Mouse (Mus musculus): ENCODE measurements at regions not wholly inside any gene's neighbourhood (a gene's known extent, or its start where the extent isn't known, plus 50 kb on each side); places are given as distances from the start of the nearest gene placed in this dataset.

- H3K4me1 ChIP-seq (ENCODE audit: control insufficient read depth in 1 of 2, insufficient read depth in 2 of 2, low read length in 2 of 2) = no peaks in the 10 kb centered on the region
- H3K9ac ChIP-seq (ENCODE audit: control insufficient read depth, low read depth, low read length, poor library complexity, severe bottlenecking) = no peak overlapping the region
- TF ChIP-seq POLR2A (IDR thresholded peaks at IDR 0.05; ENCODE audit: control insufficient read depth in 1 of 2, insufficient read depth in 1 of 2, low read depth in 1 of 2, low read length in 2 of 2, poor library complexity in 1 of 2) = no peak
- no peak for TF ChIP-seq TAL1 (IDR thresholded peaks at IDR 0.05; ENCODE audit: low read length)
- TF ChIP-seq NRF1 (IDR thresholded peaks at IDR 0.05; ENCODE audit: insufficient read depth, low read depth, low read length, poor library complexity, severe bottlenecking) = no peak
- no peak for TF ChIP-seq TCF12 (IDR thresholded peaks at IDR 0.05; ENCODE audit: low read depth, low read length)
- no peak for TF ChIP-seq MYB (IDR thresholded peaks at IDR 0.05; ENCODE audit: low read depth, low read length)
- no peak for TF ChIP-seq CHD2 (IDR thresholded peaks at IDR 0.05; ENCODE audit: low read length)
- no peak for TF ChIP-seq RCOR1 (IDR thresholded peaks at IDR 0.05; ENCODE audit: low read depth, low read length)
- no peak for TF ChIP-seq ETS1 (IDR thresholded peaks at IDR 0.05; ENCODE audit: low read depth, low read length)
- no peak for TF ChIP-seq MAX (IDR thresholded peaks at IDR 0.05; ENCODE audit: low read length)
- TF ChIP-seq ZKSCAN1 (IDR thresholded peaks at IDR 0.05; ENCODE audit: low read depth, low read length) = no peak
- TF ChIP-seq EP300 (IDR thresholded peaks at IDR 0.05; ENCODE audit: low read depth in 1 of 2, low read length in 2 of 2) = no peak
- no peak for DNase-seq (ENCODE audit: low read depth, low spot score)
- no peaks in the 10 kb centered on the region for H3K79me2 ChIP-seq (ENCODE audit: control insufficient read depth, insufficient read depth, low read length, poor library complexity)
- no peak overlapping the region for H3K27ac ChIP-seq (ENCODE audit: control insufficient read depth, low read depth, low read length)
- H3K9me3 ChIP-seq (replicated peaks; ENCODE audit: insufficient read depth, low read length) = no peaks in the 10 kb centered on the region
- no peaks in the 10 kb centered on the region for H3K27me3 ChIP-seq (ENCODE audit: control insufficient read depth in 1 of 2, insufficient read depth in 2 of 2, low read length in 2 of 2)
- H3K36me3 ChIP-seq (ENCODE audit: control insufficient read depth in 1 of 2, insufficient read depth in 2 of 2, low read length in 2 of 2) = no peaks in the 10 kb centered on the region
- no peak overlapping the region for H3K4me3 ChIP-seq (ENCODE audit: control insufficient read depth in 1 of 2, insufficient read depth in 1 of 2, low read depth in 2 of 2, low read length in 2 of 2)
Observed at GRCm38 (mm10) chr4:31225741-31226140, 738.2 kb upstream of the Map3k7 start.

GRCm38 (mm10) chr4:31268825-31269495 is 694.9 kb upstream of the Map3k7 start:
- no peaks in the 10 kb centered on the region for H3K9me3 ChIP-seq (replicated peaks; ENCODE audit: insufficient read depth, low read length)
- no peak overlapping the region for H3K9ac ChIP-seq (ENCODE audit: control insufficient read depth, low read depth, low read length, poor library complexity, severe bottlenecking)
- no peaks in the 10 kb centered on the region for H3K27me3 ChIP-seq (ENCODE audit: control insufficient read depth in 1 of 2, insufficient read depth in 2 of 2, low read length in 2 of 2)
- H3K4me1 ChIP-seq (ENCODE audit: control insufficient read depth in 1 of 2, insufficient read depth in 2 of 2, low read length in 2 of 2) = no peaks in the 10 kb centered on the region
- no peaks in the 10 kb centered on the region for H3K36me3 ChIP-seq (ENCODE audit: control insufficient read depth in 1 of 2, insufficient read depth in 2 of 2, low read length in 2 of 2)
- TF ChIP-seq MAX (IDR thresholded peaks at IDR 0.05; ENCODE audit: low read length) (no peak), ZKSCAN1 (IDR thresholded peaks at IDR 0.05; ENCODE audit: low read depth, low read length) (no peak)
- H3K27ac ChIP-seq (ENCODE audit: control insufficient read depth, low read depth, low read length) = no peak overlapping the region
- H3K4me3 ChIP-seq (ENCODE audit: control insufficient read depth in 1 of 2, insufficient read depth in 1 of 2, low read depth in 2 of 2, low read length in 2 of 2) = no peak overlapping the region
- DNase-seq (ENCODE audit: low read depth, low spot score) = no peak
- H3K79me2 ChIP-seq (ENCODE audit: control insufficient read depth, insufficient read depth, low read length, poor library complexity) = no peaks in the 10 kb centered on the region

- TF ChIP-seq JUND (IDR thresholded peaks at IDR 0.05; ENCODE audit: low read depth, low read length) (no peak), ZC3H11A (IDR thresholded peaks at IDR 0.05; ENCODE audit: low read depth, low read length) (no peak), SIN3A (IDR thresholded peaks at IDR 0.05; ENCODE audit: low read length) (no peak), GABPA (IDR thresholded peaks at IDR 0.05; ENCODE audit: low read depth, low read length) (no peak), RAD21 (IDR thresholded peaks at IDR 0.05; ENCODE audit: low read depth, low read length) (no peak), MAFK (IDR thresholded peaks at IDR 0.05; ENCODE audit: borderline replicate concordance, low read depth, low read length) (no peak), CHD1 (IDR thresholded peaks at IDR 0.05; ENCODE audit: low read depth, low read length) (no peak), NRF1 (IDR thresholded peaks at IDR 0.05; ENCODE audit: insufficient read depth, low read depth, low read length, poor library complexity, severe bottlenecking) (no peak), MEF2A (IDR thresholded peaks at IDR 0.05; ENCODE audit: extremely low read depth, insufficient replicate concordance, low read depth, low read length, poor library complexity, severe bottlenecking) (no peak), MYC (IDR thresholded peaks at IDR 0.05; ENCODE audit: low read depth, low read length) (no peak), UBTF (IDR thresholded peaks at IDR 0.05; ENCODE audit: borderline replicate concordance, insufficient read depth, low read depth, low read length) (no peak), SMC3 (IDR thresholded peaks at IDR 0.05; ENCODE audit: low read depth, low read length) (no peak), E2F4 (IDR thresholded peaks at IDR 0.05; ENCODE audit: borderline replicate concordance, low read depth, low read length) (no peak), TBP (IDR thresholded peaks at IDR 0.05; ENCODE audit: low read depth, low read length) (no peak), NELFE (IDR thresholded peaks at IDR 0.05; ENCODE audit: low read depth, low read length) (no peak), KAT2A (conservative IDR thresholded peaks at IDR 0.05; ENCODE audit: low read depth, low read length) (no peak), CTCF (IDR thresholded peaks at IDR 0.05 in 2 of 3, conservative IDR thresholded peaks at IDR 0.05 in 1 of 3; ENCODE audit: control insufficient read depth in 1 of 3, insufficient read depth in 1 of 3, low read depth in 2 of 3, low read length in 3 of 3, poor library complexity in 1 of 3, severe bottlenecking in 1 of 3) (no peak)
- Histone ChIP-seq H3K27ac (ENCODE audit: control insufficient read depth, low read depth, low read length) (no peak overlapping the region), H3K27me3 (ENCODE audit: control insufficient read depth in 1 of 2, insufficient read depth in 2 of 2, low read length in 2 of 2) (no peaks in the 10 kb centered on the region), H3K4me3 (ENCODE audit: control insufficient read depth in 1 of 2, insufficient read depth in 1 of 2, low read depth in 2 of 2, low read length in 2 of 2) (no peak overlapping the region), H3K79me2 (ENCODE audit: control insufficient read depth, insufficient read depth, low read length, poor library complexity) (no peaks in the 10 kb centered on the region), H3K9ac (ENCODE audit: control insufficient read depth, low read depth, low read length, poor library complexity, severe bottlenecking) (no peak overlapping the region), H3K36me3 (ENCODE audit: control insufficient read depth in 1 of 2, insufficient read depth in 2 of 2, low read length in 2 of 2) (no peaks in the 10 kb centered on the region), H3K9me3 (replicated peaks; ENCODE audit: insufficient read depth, low read length) (no peaks in the 10 kb centered on the region), H3K4me1 (ENCODE audit: control insufficient read depth in 1 of 2, insufficient read depth in 2 of 2, low read length in 2 of 2) (no peaks in the 10 kb centered on the region)
- DNase-seq (ENCODE audit: low read depth, low spot score) = no peak
Observed at GRCm38 (mm10) chr4:31274131-31274530, 689.8 kb upstream of the Map3k7 start.

Measured in MEL (cell line).